Mouse (Mus musculus) brain, embryonic 14.5 days (tissue): Measurements from ENCODE around the gene Plxnd1.

Source experiments
- CTCF ChIP-seq: fragments of 200-500 bp; IDR thresholded peaks from 2 replicates; pipeline ENCODE4 v1.5.1; 2012; ENCODE audit warnings: inconsistent platforms, mild to moderate bottlenecking, moderate library complexity, borderline replicate concordance; ENCODE audit not compliant: insufficient read depth, insufficient read length; ENCODE audit errors: extremely low read depth
- POLR2A ChIP-seq: fragments of 200-500 bp; IDR thresholded peaks from 2 replicates; pipeline ENCODE4 v1.6.1; 2012; ENCODE audit warnings: mild to moderate bottlenecking, inconsistent platforms, borderline replicate concordance; ENCODE audit not compliant: poor library complexity, insufficient read depth, insufficient read length, severe bottlenecking; ENCODE audit errors: extremely low read depth

- TF ChIP-seq CTCF (peak; percentile 90), POLR2A (no peak)
These were observed 15.7 kb upstream of the Plxnd1 start for GRCm38 (mm10) chr6:116010541-116010940.
